Comparison of ENCODE assay signal across 31 mouse cellular contexts in the genomic region with DNA sequence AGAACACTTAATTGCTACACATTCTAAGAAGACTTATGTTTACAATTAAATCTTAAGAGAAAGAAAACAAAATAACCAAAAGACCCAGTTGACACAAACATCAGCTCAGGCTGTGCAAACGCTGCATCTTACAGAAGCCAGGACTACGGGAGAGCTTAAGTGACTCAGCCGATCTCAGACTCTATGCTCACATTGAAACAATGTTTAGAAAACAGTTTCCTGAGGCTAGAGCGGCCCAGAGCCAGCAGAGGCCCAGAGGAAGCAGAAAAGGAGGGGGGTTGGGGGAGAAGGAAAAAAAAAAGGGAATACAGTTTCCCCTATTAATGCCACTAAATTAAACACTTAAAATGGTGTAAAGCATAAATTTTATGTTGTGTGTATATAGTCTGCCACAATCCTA. TPM values are rescaled to one million over a fixed set of nuclear protein-coding genes. Genes with fewer than 3 reads are reported as not detected.
DNase-seq lines count a peak whose midpoint lies in the region; ATAC-seq lines count a peak whose summit lies in the region.
"Had no signal": no experiment of that assay in that cellular context is flagged by ENCODE, and none has a peak within 500 bp of the region (broad histone marks: within the 10 kb centered on the region; RNA-seq: fewer than 3 reads in every experiment).

No protein-coding gene starts in this region.

- no peaks in the 10 kb centered on the region for H3K27me3 ChIP-seq in heart, embryonic 13.5 days (replicated peaks)
- no peaks in the 10 kb centered on the region for H3K27me3 ChIP-seq in heart, embryonic 10.5 days (ENCODE audit: insufficient read depth, poor library complexity, severe bottlenecking)
- H3K27me3 ChIP-seq in lung, embryonic 15.5 days: no peaks in the 10 kb centered on the region
- H3K27me3 ChIP-seq: heart, embryonic 15.5 days; hindbrain, embryonic 13.5 days; kidney, embryonic 15.5 days; limb, embryonic 15.5 days; liver, embryonic 15.5 days; midbrain, embryonic 15.5 days; stomach, embryonic 15.5 days had no signal

- 62% methylated on average over 4 of the region's 4 CpGs for WGBS in heart, embryonic 13.5 days
- WGBS in heart, embryonic 10.5 days: 56% methylated on average over 4 of the region's 4 CpGs
- WGBS in lung, embryonic 15.5 days: 44% methylated on average over 4 of the region's 4 CpGs

- no peak overlapping the region for H3K4me3 ChIP-seq in heart, embryonic 13.5 days
- H3K4me3 ChIP-seq in heart, embryonic 10.5 days: no peak overlapping the region
- H3K4me3 ChIP-seq in lung, embryonic 15.5 days: no peak overlapping the region
- H3K4me3 ChIP-seq: erythroblast, embryonic 14.5 days; heart, embryonic 15.5 days; hindbrain, embryonic 13.5 days; kidney, embryonic 15.5 days; limb, embryonic 15.5 days; liver, embryonic 15.5 days; midbrain, embryonic 10.5 days; midbrain, embryonic 15.5 days; stomach, embryonic 15.5 days had no signal

- DNase-seq in heart, embryonic 10.5 days (ENCODE audit: low spot score): no peak
- peak; percentile 48 for DNase-seq in 416B (ENCODE audit: low read depth)
- peak; percentile 40 for DNase-seq in lung, postnatal 25 days (ENCODE audit: low spot score)
- no peak for DNase-seq in gastrocnemius, postnatal 10 days
- no peak for DNase-seq in left cerebral cortex, postnatal 36 days (ENCODE audit: low spot score in 2 of 2)
- DNase-seq: adrenal gland, postnatal 36 days; cerebellum, adult 2 months; cerebellum, postnatal 14 days; gastrocnemius, postnatal 25 days; heart, postnatal 36 days; kidney, adult 11 months; kidney, postnatal 36 days; left cerebral cortex, postnatal 4 days; right cerebral cortex, postnatal 25 days; thymus, adult 18-20 months; thymus, postnatal 36 days had no signal

- H3K4me1 ChIP-seq in heart, embryonic 13.5 days: peaks cover 22% of the 10 kb centered on the region
- peaks cover 14% of the 10 kb centered on the region for H3K4me1 ChIP-seq in heart, embryonic 10.5 days
- 0 out of 2 replicates have a peak, but pooled peaks cover 3% of the 10 kb centered on the region for H3K4me1 ChIP-seq in lung, embryonic 15.5 days
- H3K4me1 ChIP-seq: stomach, embryonic 15.5 days had no signal

- ATAC-seq in heart, embryonic 13.5 days (ENCODE audit: extremely low read depth, insufficient number of reproducible peaks, low FRiP score, low TSS enrichment): no peak
- peak; percentile 67; the same call in 1 of the 2 replicates for ATAC-seq in lung, embryonic 15.5 days (ENCODE audit: borderline replicate concordance, extremely low read depth, low FRiP score, low TSS enrichment)
- ATAC-seq in megakaryocyte-erythroid progenitor cell, adult 5-6 weeks (replicated peaks; ENCODE audit: low FRiP score, low TSS enrichment, poor library complexity, severe bottlenecking): no peak
- ATAC-seq: CD4-positive, CD25-positive, alpha-beta regulatory T cell, adult 4 months; forebrain, embryonic 16.5 days; midbrain, embryonic 15.5 days had no signal

- H3K4me2 ChIP-seq in heart, embryonic 13.5 days: no peak overlapping the region; the same call in 1 of the 2 replicates
- no peak overlapping the region for H3K4me2 ChIP-seq in lung, embryonic 15.5 days
- H3K4me2 ChIP-seq: heart, embryonic 15.5 days; hindbrain, embryonic 13.5 days; kidney, embryonic 15.5 days; limb, embryonic 15.5 days; liver, embryonic 15.5 days; midbrain, embryonic 15.5 days; stomach, embryonic 15.5 days had no signal

- H3K36me3 ChIP-seq in heart, embryonic 13.5 days: peaks cover 90% of the 10 kb centered on the region
- H3K36me3 ChIP-seq in heart, embryonic 10.5 days: peaks cover 88% of the 10 kb centered on the region
- peaks cover 55% of the 10 kb centered on the region for H3K36me3 ChIP-seq in lung, embryonic 15.5 days

- intact Hi-C loops in left cerebral cortex, postnatal 36 days (cut with DNase I): loop anchor here (10.0 kb wide), 1 partner anchor 264 kb away; the partner anchor contains the start of gene Zc3h8

- H3K9me3 ChIP-seq in heart, embryonic 13.5 days: no peaks in the 10 kb centered on the region
- H3K9me3 ChIP-seq in heart, embryonic 10.5 days: no peaks in the 10 kb centered on the region
- H3K9me3 ChIP-seq in lung, embryonic 15.5 days: no peaks in the 10 kb centered on the region
- H3K9me3 ChIP-seq: heart, embryonic 15.5 days; hindbrain, embryonic 13.5 days; kidney, embryonic 15.5 days; limb, embryonic 15.5 days; liver, embryonic 15.5 days; midbrain, embryonic 10.5 days; midbrain, embryonic 15.5 days; stomach, embryonic 15.5 days had no signal

- H3K27ac ChIP-seq in heart, embryonic 13.5 days (replicated peaks): 0 out of 2 replicates have a peak overlapping the region, but pooled peaks have one; percentile 1
- no peak overlapping the region for H3K27ac ChIP-seq in heart, embryonic 10.5 days
- 0 out of 2 replicates have a peak overlapping the region, but pooled peaks have one; percentile 29 for H3K27ac ChIP-seq in lung, embryonic 15.5 days
- H3K27ac ChIP-seq: heart, embryonic 15.5 days; hindbrain, embryonic 13.5 days; kidney, embryonic 15.5 days; limb, embryonic 15.5 days; liver, embryonic 15.5 days; midbrain, embryonic 10.5 days; midbrain, embryonic 15.5 days; stomach, embryonic 15.5 days had no signal

- no peak overlapping the region for H3K9ac ChIP-seq in heart, embryonic 13.5 days
- no peak overlapping the region for H3K9ac ChIP-seq in lung, embryonic 15.5 days
- H3K9ac ChIP-seq: heart, embryonic 15.5 days; hindbrain, embryonic 13.5 days; kidney, embryonic 15.5 days; limb, embryonic 15.5 days; liver, embryonic 15.5 days; midbrain, embryonic 15.5 days; stomach, embryonic 15.5 days had no signal

RNA-seq across cellular contexts. Expression of gene Anapc1, which starts 6.5 kb away (rescaled TPM):
- polyA plus RNA-seq in heart, embryonic 13.5 days (2015; fragmentation: Nextera tagmentation; extraction: Ambion mirVana): 38.8 and 42.9 TPM in 2 replicates
- 66.6 and 68.7 TPM in 2 replicates for polyA plus RNA-seq in heart, embryonic 10.5 days (2016; fragmentation: Nextera tagmentation; extraction: Ambion mirVana)
- 67.2 and 71.8 TPM in 2 replicates for polyA plus RNA-seq in lung, embryonic 15.5 days (2015; fragmentation: Nextera tagmentation; extraction: Ambion mirVana)
- 154 and 186 TPM in 2 replicates for total RNA-seq in megakaryocyte-erythroid progenitor cell, adult 5-6 weeks (2014; fragmentation: Nextera tagmentation)
- total RNA-seq in megakaryocyte-erythroid progenitor cell, adult 5-6 weeks (2017): 110 and 152 TPM in 2 replicates
- 10 to 100 TPM; 38.0 to 54.1 TPM for total RNA-seq in gastrocnemius, postnatal 10 days (2021)
- total RNA-seq in left cerebral cortex, postnatal 36 days (2021): 10 to 100 TPM; 52.6 to 75.4 TPM

RNA-seq across cellular contexts. Expression of gene Mertk, which starts 18.1 kb away (rescaled TPM):
- polyA plus RNA-seq in heart, embryonic 13.5 days (2015; fragmentation: Nextera tagmentation; extraction: Ambion mirVana): 3.9 and 4.0 TPM in 2 replicates
- 3.5 and 5.0 TPM in 2 replicates for polyA plus RNA-seq in heart, embryonic 10.5 days (2016; fragmentation: Nextera tagmentation; extraction: Ambion mirVana)
- polyA plus RNA-seq in lung, embryonic 15.5 days (2015; fragmentation: Nextera tagmentation; extraction: Ambion mirVana): 4.1 and 5.6 TPM in 2 replicates
- total RNA-seq in megakaryocyte-erythroid progenitor cell, adult 5-6 weeks (2014; fragmentation: Nextera tagmentation): not detected in 2 replicates
- total RNA-seq in megakaryocyte-erythroid progenitor cell, adult 5-6 weeks (2017): 0.27 TPM in 1 of 2 replicates, not detected in the other
- 1 to 10 TPM; 4.5 TPM for total RNA-seq in gastrocnemius, postnatal 10 days (2021)
- 10 to 100 TPM; 30.4 to 40.0 TPM for total RNA-seq in left cerebral cortex, postnatal 36 days (2021)
- total RNA-seq: neutrophil, adult 5-6 weeks had no signal

Comparison
In these comparisons a context has a peak if more than half of its experiments do, and no peak if none do; other contexts are left out.
1. DNase-seq: peak in 416B (single experiment) and lung, postnatal 25 days (single experiment); none in heart, embryonic 10.5 days (single experiment), gastrocnemius, postnatal 10 days (single experiment) and left cerebral cortex, postnatal 36 days (0 of 2).
2. RNA of gene Mertk, which starts 18.1 kb away (total RNA-seq): 30.4 to 40.0 TPM in left cerebral cortex, postnatal 36 days; 4.5 TPM in gastrocnemius, postnatal 10 days and 0.27 TPM in megakaryocyte-erythroid progenitor cell, adult 5-6 weeks; every median in the first group is over 4 times any median in the second.